Mouse (Mus musculus) myocyte (in vitro differentiated cells): Measurements from ENCODE around the gene Sycn. TPM values are rescaled to one million over a fixed set of nuclear protein-coding genes. Genes with fewer than 3 reads are reported as not detected.
A peak's percentile ranks its signal among the peaks of the same experiment; 100 is the strongest.

ENCODE experiments used
- H3K27me3 ChIP-seq: one replicate; pipeline ENCODE4 v1.6.1; 2011; ENCODE audit not compliant: control insufficient read depth, insufficient read depth, insufficient read length
- H3K36me3 ChIP-seq: one replicate; pipeline ENCODE4 v1.6.1; 2011; ENCODE audit not compliant: control insufficient read depth, insufficient read depth
- H3K4me2 ChIP-seq: one replicate; pipeline ENCODE4 v1.6.1; 2011; ENCODE audit warnings: low read depth, control low read depth
- H3K4me3 ChIP-seq: one replicate; pipeline ENCODE4 v1.5.1; 2011; ENCODE audit warnings: mild to moderate bottlenecking, control low read depth, moderate library complexity
- H3K79me2 ChIP-seq: one replicate; pipeline ENCODE4 v1.6.1; 2011; ENCODE audit not compliant: control insufficient read depth, insufficient read depth
- H3ac ChIP-seq: one replicate; pipeline ENCODE4 v1.6.1; 2011; ENCODE audit not compliant: control insufficient read depth, insufficient read length
- CEBPB ChIP-seq: IDR thresholded peaks from 2 replicates; pipeline ENCODE4 v1.6.1; 2011; ENCODE audit warnings: mild to moderate bottlenecking, moderate library complexity; ENCODE audit not compliant: poor library complexity, insufficient read depth, severe bottlenecking
- E2F4 ChIP-seq: IDR thresholded peaks from one replicate; pipeline ENCODE4 v1.6.1; 2011; ENCODE audit warnings: mild to moderate bottlenecking, control low read depth, moderate library complexity; ENCODE audit not compliant: insufficient read depth
- MAX ChIP-seq: IDR thresholded peaks from one replicate; pipeline ENCODE4 v1.6.1; 2011; ENCODE audit warnings: low read depth, mild to moderate bottlenecking, control low read depth
- MYOD1 ChIP-seq, 3 experiments: IDR thresholded peaks; one replicate each; pipeline ENCODE4 v1.6.1; 2011; ENCODE audit warnings: control low read depth in 2 of 3, low read depth in 2 of 3, mild to moderate bottlenecking in 2 of 3, moderate library complexity in 1 of 3; ENCODE audit not compliant: insufficient read length in 2 of 3, control insufficient read depth in 1 of 3
- MYOG ChIP-seq, 3 experiments: IDR thresholded peaks; one replicate each; pipeline ENCODE4 v1.6.1; 2011; ENCODE audit warnings: control low read depth in 2 of 3, low read depth in 2 of 3, mild to moderate bottlenecking in 2 of 3; ENCODE audit not compliant: insufficient read length in 2 of 3, control insufficient read depth in 1 of 3, insufficient read depth in 1 of 3
- POLR2A ChIP-seq: IDR thresholded peaks from one replicate; pipeline ENCODE4 v1.6.1; 2011; ENCODE audit warnings: low read depth, mild to moderate bottlenecking, control low read depth, moderate library complexity; ENCODE audit not compliant: insufficient read length
- POLR2AphosphoS2 ChIP-seq: IDR thresholded peaks from one replicate; pipeline ENCODE4 v1.6.1; 2011; ENCODE audit warnings: low read depth, control low read depth; ENCODE audit not compliant: insufficient read length
- REST ChIP-seq: IDR thresholded peaks from one replicate; pipeline ENCODE4 v1.6.1; 2011; ENCODE audit warnings: mild to moderate bottlenecking, control low read depth, moderate library complexity; ENCODE audit not compliant: insufficient read depth, insufficient read length
- SRF ChIP-seq: IDR thresholded peaks from one replicate; pipeline ENCODE4 v1.6.1; 2011; ENCODE audit warnings: low read depth; ENCODE audit not compliant: control insufficient read depth, insufficient read length
- TCF12 ChIP-seq: IDR thresholded peaks from one replicate; pipeline ENCODE4 v1.6.1; 2011; ENCODE audit warnings: mild to moderate bottlenecking, control low read depth; ENCODE audit not compliant: poor library complexity, insufficient read depth, severe bottlenecking
- TCF3 ChIP-seq: IDR thresholded peaks from one replicate; pipeline ENCODE4 v1.6.1; 2011; ENCODE audit warnings: low read depth, control low read depth; ENCODE audit not compliant: insufficient read length
- USF1 ChIP-seq: IDR thresholded peaks from one replicate; pipeline ENCODE4 v1.6.1; 2011; ENCODE audit warnings: low read depth, mild to moderate bottlenecking, control low read depth, moderate library complexity
- polyA plus RNA-seq: library from polyadenylated mRNA; unstranded; fragments of >200 nt; fragmentation: generic; extraction: Trizol; gene quantifications from one replicate; pipeline ENCODE4 v1.2.1, GENCODE M21; 2012; ENCODE audit warnings: missing spikeins

Gene Sycn
- polyA plus RNA-seq, 1 experiment, result not detected

DNA sequence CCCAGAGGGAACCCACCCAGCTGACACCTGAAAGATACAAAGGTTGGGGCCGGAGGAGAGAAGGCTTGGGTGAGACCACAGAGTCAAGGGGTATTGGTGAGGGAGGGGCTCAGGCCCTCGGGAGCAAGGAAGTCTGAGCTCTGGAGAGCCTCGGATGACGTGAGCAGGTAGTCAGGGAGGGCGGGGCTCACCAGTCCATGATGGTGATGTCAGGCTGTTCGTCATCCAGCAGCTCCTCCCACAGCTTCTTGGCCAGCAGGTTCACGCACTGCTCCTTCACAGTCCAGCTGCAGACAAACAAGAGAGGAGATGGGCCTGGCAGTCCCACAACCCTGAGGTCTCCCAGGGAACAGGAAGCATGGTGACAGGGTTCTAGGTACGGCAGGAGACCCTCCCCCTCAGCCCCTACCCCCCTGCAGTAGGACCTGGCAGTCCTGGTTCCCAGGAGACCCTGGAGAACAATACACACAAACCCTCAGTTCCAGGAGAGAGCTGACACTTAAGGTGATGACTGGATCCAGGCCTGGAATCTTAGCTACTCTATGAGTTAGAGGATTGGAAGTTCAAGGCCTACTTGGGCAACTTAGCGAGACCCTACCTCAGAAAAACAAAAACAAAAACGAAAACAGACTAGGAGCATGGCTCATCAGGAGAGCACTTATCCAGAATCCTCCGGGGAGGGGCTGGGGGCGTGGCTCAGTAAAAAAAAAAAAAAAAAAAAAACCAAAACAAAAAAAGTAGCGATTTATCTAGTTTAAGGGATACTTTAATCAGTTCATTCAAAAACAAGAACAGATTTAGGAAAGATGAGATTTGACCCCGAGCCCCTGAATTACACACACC is 4.6 kb downstream of the Sycn start:
- no peaks in the 10 kb centered on the region for H3K36me3 ChIP-seq
- no peak overlapping the region for H3K4me2 ChIP-seq
- TF ChIP-seq E2F4 (no peak), MYOG (IDR thresholded peaks at IDR 0.05; ENCODE audit: control insufficient read depth in 1 of 3, insufficient read depth in 1 of 3, insufficient read length in 2 of 3, low read depth in 2 of 3) (no peak), POLR2AphosphoS2 (no peak), MAX (no peak), TCF12 (no peak), POLR2A (no peak), SRF (no peak), MYOD1 (IDR thresholded peaks at IDR 0.05; ENCODE audit: control insufficient read depth in 1 of 3, insufficient read length in 2 of 3, low read depth in 2 of 3) (no peak), CEBPB (no peak), REST (no peak), TCF3 (no peak), USF1 (no peak)
- H3K27me3 ChIP-seq, result peaks cover 38% of the 10 kb centered on the region
- H3ac ChIP-seq, result no peak overlapping the region
- no peaks in the 10 kb centered on the region for H3K79me2 ChIP-seq
- H3K4me3 ChIP-seq, result no peak overlapping the region

- H3K27me3 ChIP-seq, result peaks cover 38% of the 10 kb centered on the region
- H3ac ChIP-seq, result no peak overlapping the region
- no peak overlapping the region for H3K4me3 ChIP-seq
- no peaks in the 10 kb centered on the region for H3K79me2 ChIP-seq
- no peak overlapping the region for H3K4me2 ChIP-seq
- no peak for TF ChIP-seq CEBPB
- no peak for TF ChIP-seq TCF12
- TF ChIP-seq MYOD1 (IDR thresholded peaks at IDR 0.05; ENCODE audit: control insufficient read depth in 1 of 3, insufficient read length in 2 of 3, low read depth in 2 of 3), result no peak
- TF ChIP-seq SRF, result no peak
- H3K36me3 ChIP-seq, result no peaks in the 10 kb centered on the region
Observed at GRCm38 (mm10) chr7:28545891-28546210, 5.2 kb downstream of the Sycn start.

DNA sequence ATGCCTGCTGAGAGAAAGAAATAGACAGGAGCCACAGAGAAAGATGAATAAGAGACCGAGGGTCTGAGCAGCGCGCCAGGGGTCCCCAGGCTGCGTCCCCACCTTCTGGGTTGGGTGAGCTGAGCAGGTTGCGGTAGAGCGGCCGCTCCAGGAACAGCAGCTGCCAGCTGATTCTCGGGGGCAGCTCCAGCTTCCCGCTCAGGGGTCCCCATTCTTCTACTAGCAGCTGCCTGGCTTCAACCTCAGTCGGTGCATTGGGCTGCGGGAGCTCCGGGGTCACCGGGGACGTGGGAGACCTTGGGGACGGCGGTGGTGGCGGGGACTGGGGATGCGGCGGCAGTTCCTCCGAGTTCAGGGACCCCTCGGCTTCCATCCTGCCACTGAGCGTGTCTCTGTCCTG is 6.0 kb downstream of the Sycn start:
- no peaks in the 10 kb centered on the region for H3K79me2 ChIP-seq
- H3K27me3 ChIP-seq, result peaks cover 38% of the 10 kb centered on the region
- H3K4me2 ChIP-seq, result no peak overlapping the region
- no peak overlapping the region for H3K4me3 ChIP-seq
- no peaks in the 10 kb centered on the region for H3K36me3 ChIP-seq
- TF ChIP-seq MYOG (IDR thresholded peaks at IDR 0.05; ENCODE audit: control insufficient read depth in 1 of 3, insufficient read depth in 1 of 3, insufficient read length in 2 of 3, low read depth in 2 of 3), result peak in 1 of 3 experiments; percentile 20
- TF ChIP-seq POLR2AphosphoS2, result no peak
- TF ChIP-seq SRF, result no peak
- H3ac ChIP-seq, result no peak overlapping the region

GRCm38 (mm10) chr7:28547154-28547553 is 6.5 kb downstream of the Sycn start, which contains the start of gene Nccrp1:
Gene Nccrp1 (minus strand): TSS chr7:28547254.
- peaks cover 38% of the 10 kb centered on the region for H3K27me3 ChIP-seq

DNA sequence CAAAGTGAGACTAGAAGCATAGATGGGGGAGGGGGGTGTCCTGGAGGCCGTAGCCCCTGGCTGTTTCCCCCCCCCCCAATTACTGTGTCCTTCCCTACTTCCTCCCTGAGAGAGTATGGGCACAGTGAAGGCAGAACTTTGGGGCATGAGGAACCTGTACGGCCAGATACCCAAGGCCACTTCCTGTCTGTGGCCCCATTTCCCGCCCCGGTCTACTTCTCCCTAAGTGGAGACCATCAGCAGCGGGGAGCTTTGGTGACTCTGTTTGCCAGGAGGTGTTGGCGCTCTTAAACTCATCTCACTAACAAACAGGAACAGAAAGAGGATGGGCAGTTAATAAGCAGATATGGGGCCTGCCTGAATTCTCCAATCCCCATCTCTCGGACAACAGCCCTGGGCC is 6.9 kb downstream of the Sycn start:
- Histone ChIP-seq H3K79me2 (no peaks in the 10 kb centered on the region), H3K27me3 (peaks cover 38% of the 10 kb centered on the region), H3K4me2 (no peak overlapping the region), H3K36me3 (no peaks in the 10 kb centered on the region), H3ac (no peak overlapping the region), H3K4me3 (no peak overlapping the region)
- no peak for TF ChIP-seq MYOD1 (IDR thresholded peaks at IDR 0.05; ENCODE audit: control insufficient read depth in 1 of 3, insufficient read length in 2 of 3, low read depth in 2 of 3)

More at GRCm38 (mm10) chr7:28547154-28547553, 6.5 kb downstream of the Sycn start, which contains the start of gene Nccrp1:
- H3K4me3 ChIP-seq, result no peak within 1 kb of the TSS
- H3K36me3 ChIP-seq, result no peaks in the 10 kb centered on the region
- no peak within 1 kb of the TSS for H3K4me2 ChIP-seq
- H3K79me2 ChIP-seq, result no peaks in the 10 kb centered on the region
- TF ChIP-seq TCF3 (no peak), MYOG (IDR thresholded peaks at IDR 0.05; ENCODE audit: control insufficient read depth in 1 of 3, insufficient read depth in 1 of 3, insufficient read length in 2 of 3, low read depth in 2 of 3) (no peak), REST (no peak), POLR2A (no peak), USF1 (no peak), POLR2AphosphoS2 (no peak), SRF (no peak), CEBPB (no peak), MAX (no peak), E2F4 (no peak), TCF12 (no peak), MYOD1 (IDR thresholded peaks at IDR 0.05; ENCODE audit: control insufficient read depth in 1 of 3, insufficient read length in 2 of 3, low read depth in 2 of 3) (no peak)
- no peak within 1 kb of the TSS for H3ac ChIP-seq
